Mouse (Mus musculus): ENCODE data around the gene Tlk1. TPM values are rescaled to one million over a fixed set of nuclear protein-coding genes. Genes with fewer than 3 reads are reported as not detected.

The Tlk1 gene
- total RNA-seq (2021), result 10 to 100 TPM; 48.2 to 64.3 TPM
- long read RNA-seq, experiment 1, full-length matches to known transcripts, result 19 of 41 reads
- long read RNA-seq, experiment 1, partial matches to known transcripts, result 14 of 41 reads
- long read RNA-seq, experiment 1, other reads (novel, unspliced or antisense), result 8 of 41 reads
- long read RNA-seq, experiment 2, full-length matches to known transcripts, result 7 of 10 reads
- long read RNA-seq, experiment 2, partial matches to known transcripts, result 2 of 10 reads
- long read RNA-seq, experiment 2, other reads (novel, unspliced or antisense), result 1 of 10 reads

- peak; percentile 85 to 93 for DNase-seq
Observed at GRCm38 (mm10) chr2:70825371-70826051, at the start of gene Tlk1. Gene Tlk1 (minus strand): TSS chr2:70825728.

DNA sequence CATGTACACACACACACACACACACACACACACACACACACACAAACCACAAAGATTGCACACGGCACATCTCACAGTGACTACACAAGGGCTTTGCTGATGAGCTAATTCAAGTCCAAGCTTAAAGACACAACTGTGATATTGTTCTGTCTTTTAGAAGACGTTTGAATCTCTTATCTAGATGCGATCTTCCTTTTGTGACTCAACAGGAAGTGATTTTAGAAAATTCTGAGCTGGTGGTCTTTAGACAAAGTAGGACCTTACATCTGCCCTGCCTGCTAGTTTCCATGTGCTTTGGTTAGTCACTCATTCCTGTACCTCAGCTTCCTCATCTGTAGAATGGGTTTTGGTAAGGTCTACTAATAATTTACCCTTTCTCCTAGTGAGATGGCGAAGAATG is 49.6 kb upstream of the Tlk1 start:
- no peak for DNase-seq

DNA sequence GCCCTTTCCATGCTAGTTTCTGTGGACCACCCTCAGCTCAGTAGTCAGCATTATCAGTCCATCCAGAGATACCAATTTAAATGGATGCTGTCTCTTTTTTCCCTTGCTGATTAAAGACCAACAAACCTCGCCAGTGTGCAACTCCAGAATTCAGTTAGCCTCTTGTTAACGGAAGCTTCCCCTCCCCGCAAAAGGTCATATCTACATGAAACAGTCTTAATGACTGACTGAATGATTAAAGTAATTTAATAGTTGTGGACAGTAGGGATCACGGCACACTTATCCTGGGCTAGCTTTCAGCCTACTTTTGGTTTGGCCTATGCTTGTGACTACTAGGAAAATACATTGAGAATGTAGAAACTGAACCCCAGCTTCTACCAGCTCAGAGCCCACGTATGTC is 47.6 kb upstream of the Tlk1 start:
- no peak for DNase-seq

DNA sequence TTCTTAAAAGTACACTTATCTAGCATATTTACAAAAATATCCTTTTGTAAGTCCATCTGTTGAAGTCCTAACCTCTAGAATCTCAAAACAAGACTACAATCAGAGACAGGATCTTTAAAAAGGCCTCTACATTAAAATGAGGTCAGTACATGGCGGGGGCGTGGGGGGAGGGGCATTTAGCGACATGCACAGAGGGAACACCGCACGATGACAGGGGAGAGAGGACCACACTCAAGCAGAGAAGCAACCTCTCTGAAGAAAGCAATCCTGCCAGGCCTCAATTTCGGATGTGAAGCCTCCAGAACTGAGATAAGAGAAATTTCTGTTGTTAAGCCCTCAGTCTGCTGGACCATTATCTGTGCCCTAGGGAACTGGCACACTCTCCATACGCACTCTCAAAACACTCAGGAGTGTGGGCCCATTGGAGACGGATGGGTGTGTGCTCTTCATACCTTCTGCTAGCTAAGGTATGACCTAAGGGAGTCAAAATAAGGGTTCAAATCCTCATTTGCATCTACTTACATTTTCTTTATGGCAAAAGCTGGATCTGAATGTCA is 46.0 kb upstream of the Tlk1 start:
- no peak for DNase-seq

DNA sequence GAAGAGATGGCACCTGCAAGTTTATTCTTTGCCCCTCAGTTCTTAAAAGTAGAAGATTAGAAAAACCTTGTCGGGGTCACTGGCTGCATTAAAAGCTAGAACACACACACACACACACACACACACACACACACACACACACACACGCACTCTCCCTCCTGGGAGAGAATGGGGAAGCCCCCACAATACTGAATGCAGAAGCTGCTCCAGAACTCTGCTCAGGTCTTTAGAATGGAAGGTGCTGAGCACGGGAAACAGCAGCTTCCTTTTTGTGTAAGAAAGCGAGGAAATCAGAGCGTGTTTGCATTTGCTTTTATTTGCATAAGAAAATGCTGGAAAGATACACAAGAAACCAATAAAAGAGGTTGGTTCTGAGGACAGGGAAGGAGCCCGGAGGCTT is 45.3 kb upstream of the Tlk1 start:
- DNase-seq, result no peak

DNA sequence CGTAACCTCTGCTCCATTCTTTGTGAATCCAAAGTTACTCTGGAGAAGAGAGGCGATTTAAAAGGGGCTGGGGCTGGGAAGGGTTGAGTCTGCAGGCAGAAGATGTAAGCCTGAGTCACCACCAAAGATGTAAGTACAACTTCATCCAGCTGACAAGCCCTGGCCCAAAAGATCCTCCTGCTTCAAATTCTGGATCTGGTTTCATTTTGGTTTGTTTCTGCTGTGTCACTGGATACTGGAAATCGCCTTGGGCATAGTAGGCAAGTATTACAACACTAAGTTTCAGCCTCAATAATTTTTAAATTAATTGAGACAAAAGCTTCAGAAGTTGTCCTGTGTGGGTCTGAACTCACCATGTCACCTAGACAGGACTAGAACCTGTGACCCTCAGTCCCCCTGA is 43.6 kb upstream of the Tlk1 start:
- no peak for DNase-seq

- DNase-seq, result no peak
Observed at GRCm38 (mm10) chr2:70867231-70867630, 41.7 kb upstream of the Tlk1 start.

DNA sequence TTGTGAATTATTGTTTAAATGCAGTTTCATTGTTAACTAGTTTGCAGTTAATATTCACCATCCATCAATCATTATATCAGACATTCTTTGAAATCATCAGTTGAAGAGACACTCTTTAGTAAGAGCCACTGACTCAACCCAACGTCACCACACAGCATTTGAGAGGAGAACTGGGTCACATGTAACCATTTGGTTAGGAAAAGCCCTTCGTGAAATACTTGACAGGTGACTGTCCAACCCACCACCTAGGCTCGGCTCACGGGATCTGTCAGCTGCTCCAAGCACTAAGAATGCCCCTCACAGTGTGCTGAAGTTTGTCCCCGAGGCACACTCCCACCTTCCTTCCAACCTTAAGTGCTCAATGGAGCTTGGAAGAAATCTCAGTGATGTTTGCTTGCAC is 37.4 kb upstream of the Tlk1 start:
- DNase-seq, result peak in 1 of 2 experiments; percentile 23

DNA sequence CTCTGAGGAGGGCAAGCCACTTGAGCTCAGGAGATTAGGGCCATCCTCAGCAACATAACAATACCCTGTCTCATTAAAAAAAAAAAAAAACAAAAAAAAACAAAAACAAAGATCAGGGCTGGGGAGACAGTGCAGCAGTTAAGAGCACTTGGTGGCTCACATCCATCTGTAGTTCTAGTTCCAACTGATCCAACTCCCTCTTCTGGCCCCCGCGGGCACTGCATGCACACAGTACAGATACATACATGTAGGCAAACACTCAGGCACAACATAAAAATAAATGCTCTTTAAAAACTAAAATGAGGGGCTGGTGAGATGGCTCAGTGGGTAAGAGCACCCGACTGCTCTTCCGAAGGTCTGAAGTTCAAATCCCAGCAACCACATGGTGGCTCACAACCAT is 34.2 kb upstream of the Tlk1 start:
- DNase-seq, result no peak

DNA sequence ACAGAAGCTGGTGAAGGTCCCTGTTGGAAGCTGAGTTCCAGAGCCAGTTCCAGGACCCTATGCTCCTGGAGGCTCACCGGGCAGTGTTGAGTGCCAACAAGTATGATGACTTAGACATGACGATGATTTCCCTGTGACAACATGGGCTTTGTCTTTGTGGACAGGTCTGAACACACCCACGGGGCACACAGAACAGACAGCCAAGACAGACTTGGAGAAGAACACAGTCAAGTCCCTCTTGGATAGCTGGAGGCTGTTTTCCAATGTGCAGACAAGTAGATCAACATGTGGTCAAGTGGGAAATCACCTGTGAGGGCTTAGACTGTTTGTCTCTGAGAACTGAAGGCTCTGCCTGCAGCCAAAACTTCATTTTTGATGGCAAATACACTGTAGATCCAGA is 31.4 kb upstream of the Tlk1 start:
- no peak for DNase-seq

GRCm38 (mm10) chr2:70854231-70854888 is 28.8 kb upstream of the Tlk1 start:
- DNase-seq, result no peak

DNA sequence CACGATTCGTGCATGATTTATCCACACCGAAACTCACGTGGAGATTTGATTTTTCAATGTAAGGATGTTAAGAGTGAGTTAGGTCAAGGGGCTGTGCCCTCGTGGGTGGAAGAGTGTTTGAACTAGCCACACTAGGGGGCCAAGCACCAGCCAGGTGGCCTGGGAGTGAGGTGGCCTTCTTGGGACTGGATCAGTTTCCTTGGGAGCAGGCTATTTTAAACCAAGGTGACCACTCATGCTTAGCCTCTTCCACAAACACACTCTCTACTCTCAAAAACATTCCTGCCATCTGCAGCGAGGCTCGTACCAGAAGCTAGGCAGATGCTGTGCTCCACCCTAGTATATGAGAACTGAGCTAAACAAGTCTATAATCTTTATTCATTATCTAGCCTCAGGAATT is 27.8 kb upstream of the Tlk1 start:
- DNase-seq, result no peak

DNA sequence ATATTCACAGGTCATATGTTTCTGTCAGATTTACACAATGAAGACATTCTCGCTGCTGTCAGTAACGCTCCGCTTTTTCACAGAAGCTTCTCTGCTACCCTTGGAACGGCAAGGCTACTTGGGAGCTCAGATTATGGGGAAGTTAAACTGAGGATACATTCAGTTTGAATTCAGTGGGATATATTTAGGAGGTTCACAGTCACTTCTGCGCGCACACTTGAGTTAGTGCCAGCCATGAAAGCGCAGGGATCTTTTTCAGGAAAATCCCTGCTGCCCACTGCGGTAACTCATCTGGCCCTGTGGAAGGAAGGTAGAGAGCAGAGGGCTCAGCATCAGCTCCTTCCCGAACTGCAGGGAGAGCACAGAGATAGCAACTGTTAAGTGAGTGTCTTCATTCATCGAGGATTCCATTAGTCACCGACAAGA is 27.3 kb upstream of the Tlk1 start:
- DNase-seq, result no peak

DNA sequence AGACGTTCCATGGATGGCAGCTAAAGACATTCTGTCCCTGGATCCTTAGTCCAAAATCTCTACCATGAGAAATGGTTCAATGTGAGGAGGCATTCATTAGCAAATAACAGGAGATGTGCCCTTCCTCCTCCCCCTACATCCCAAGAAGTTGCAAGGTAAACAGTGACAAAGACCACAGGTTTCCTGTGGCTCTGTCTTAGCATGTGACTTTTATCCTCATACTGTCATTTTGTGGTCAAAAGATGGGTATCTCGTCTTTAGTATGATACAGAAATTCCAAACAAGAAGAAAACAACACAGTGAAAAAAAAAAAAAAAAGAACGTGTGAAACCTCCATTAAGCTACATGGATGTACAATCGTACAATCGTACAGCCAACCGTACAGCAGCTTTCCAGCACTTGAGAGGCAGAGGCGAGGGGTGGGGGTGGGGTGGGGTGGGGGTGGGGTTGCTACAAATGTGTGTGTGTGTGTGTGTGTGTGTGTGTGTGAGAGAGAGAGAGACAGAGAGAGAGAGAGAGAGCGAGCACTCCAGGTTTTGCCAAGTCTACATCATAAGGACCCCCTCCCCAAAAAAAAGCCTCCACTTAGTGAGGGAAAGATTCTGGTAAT is 26.8 kb upstream of the Tlk1 start:
- no peak for DNase-seq

GRCm38 (mm10) chr2:70845871-70846270 is 20.3 kb upstream of the Tlk1 start:
- no peak for DNase-seq

DNA sequence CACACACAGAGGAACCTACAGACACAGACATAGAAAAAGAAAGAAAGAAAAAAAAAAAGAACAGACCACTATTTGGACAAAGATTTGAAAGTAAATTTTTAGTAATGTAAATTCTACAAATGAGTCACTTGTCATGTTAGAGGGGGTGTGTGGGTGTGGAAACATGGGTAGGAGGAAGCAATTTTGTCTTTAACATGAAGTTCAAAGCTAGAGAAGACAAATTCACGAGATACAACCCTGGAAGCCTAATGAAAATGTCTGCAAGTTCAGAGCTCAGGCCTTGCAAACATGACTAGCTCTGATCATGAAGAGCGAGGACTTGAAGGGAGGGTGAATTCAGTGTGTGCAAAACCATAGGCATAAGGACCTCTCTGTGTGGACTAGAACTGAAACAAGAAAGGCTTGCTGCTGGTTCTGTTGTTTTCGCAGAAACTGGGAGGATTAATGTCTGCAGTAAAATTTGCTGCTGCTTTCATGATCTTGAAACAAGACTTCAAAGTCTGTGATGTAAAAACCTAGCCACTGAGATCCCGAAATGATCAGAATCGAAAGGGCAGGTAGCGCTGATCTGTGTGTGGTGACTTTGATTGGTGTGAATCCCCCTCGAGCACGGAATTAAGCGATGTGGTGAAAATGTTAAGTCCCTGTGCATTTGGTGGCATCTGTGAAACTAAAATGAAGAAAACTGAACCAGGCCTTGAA is 19.3 kb upstream of the Tlk1 start:
- DNase-seq, result no peak

GRCm38 (mm10) chr2:70842049-70842618 is 16.6 kb upstream of the Tlk1 start:
- peak; percentile 66 to 76 for DNase-seq

DNA sequence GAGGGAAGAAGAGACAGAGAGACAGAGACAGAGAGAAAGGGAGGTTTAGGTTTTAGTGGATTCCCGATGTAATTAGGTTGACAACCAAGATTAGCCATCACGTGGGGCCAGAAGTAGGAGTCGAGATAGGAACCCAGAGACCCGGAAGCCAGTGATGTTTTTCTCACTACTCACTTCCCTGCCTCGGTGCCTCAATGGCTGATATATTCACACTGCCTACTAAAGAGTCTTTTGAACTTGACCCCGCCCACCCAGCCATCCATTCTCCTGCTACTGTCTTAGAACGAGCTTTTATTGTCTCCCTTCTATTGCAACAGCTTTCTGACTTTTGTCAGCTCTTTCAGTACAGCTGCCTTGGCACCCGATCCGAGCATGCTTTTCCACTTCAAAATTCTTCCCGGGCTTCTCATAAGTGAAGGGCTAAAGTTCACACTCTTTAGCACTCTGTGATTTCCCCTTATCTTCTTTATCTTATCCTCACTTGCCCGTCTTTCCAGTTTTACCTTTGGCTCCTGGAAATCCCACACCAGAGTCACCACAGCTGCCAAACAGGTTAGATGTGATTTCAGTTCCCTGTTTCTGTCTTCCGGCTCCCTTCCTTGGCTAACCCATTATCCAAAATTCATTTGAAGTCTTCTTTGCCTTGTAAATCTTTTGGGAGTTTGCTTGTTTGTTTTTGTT is 13.1 kb upstream of the Tlk1 start:
- peak in 1 of 2 experiments; percentile 16 for DNase-seq

DNA sequence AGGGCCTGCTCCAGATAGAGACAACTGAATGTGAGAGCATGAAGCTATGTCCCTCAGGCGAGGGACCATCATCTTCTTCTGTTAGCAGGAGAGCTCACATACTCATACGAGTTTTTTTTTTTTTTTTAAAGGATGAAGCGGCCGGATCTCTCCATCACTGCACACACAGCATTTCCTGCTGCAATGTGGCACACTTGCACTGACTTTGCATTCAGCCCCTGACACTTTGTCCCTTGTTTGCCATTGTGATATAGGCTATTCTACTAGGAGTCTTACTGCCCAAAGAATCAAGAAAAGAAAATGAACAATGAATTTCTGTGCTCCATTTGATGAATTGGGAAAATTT is 10.8 kb upstream of the Tlk1 start:
- DNase-seq, result no peak

DNA sequence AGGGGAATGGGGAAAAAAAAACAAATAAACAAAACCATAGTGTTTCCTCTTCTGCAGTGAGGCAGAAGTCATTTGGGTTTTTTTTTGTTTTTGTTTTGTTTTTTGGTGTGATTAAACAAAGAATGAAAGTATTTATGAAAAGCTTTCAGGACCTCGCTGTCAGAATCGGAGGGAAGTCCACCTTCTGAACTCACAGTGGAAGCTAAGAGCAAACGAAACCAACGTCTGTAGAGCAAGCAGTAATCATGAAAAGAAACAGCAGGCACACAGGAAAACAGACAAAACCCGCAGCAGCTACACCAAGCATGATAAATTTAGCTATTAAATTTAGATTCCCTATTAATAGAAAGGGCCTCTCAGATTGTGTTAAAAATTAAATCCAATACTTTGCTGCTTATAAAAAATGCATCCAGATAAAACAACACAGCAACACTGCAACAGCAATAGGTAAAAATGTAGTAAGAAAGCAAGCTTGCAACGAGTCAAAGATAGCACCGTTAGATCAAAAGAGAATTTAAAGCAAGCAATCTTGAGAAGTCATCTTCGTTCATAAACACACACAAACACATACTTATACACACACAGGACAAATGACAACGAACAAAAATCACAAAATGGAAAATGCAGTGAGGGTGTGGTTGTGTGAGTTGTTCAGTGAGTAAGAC is 10.2 kb upstream of the Tlk1 start:
- DNase-seq, result no peak

DNA sequence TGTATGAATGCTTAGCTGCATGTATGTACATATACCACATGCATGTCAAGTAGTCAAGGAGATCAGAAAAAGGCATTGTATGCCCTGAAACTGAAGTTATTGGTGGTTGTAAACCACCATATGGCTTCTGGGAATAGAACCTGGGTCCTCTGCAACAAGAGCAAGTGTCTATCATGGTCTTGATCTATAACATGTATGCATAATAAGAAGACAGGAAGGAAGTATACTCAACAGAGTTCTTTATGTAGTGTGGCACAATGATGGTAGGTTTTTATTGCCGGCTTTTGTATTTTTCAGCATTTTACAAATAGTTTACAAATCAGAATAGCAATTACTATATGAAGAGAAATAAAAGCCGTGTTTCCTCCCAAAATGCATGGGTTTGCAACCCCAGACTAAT is 9.7 kb upstream of the Tlk1 start:
- DNase-seq, result no peak

Measured in adrenal gland, postnatal 36 days (tissue).